Mouse (Mus musculus): ENCODE data around the gene Cab39. TPM values are rescaled to one million over a fixed set of nuclear protein-coding genes. Genes with fewer than 3 reads are reported as not detected.
A peak's percentile ranks its signal among the peaks of the same experiment; 100 is the strongest.

The Cab39 gene
- total RNA-seq (2021), result 100 to 1,000 TPM; 120 to 158 TPM
- long read RNA-seq, transcript Cab39-202 (9 exons, 3,805 nt), result major isoform, 56 of 79 reads
- long read RNA-seq, partial matches to known transcripts, result 4 of 79 reads
- long read RNA-seq, other reads (novel, unspliced or antisense), result 18 of 79 reads

- peak; percentile 85 to 93 for DNase-seq (ENCODE audit: low spot score in 2 of 2)
Measured at GRCm38 (mm10) chr1:85793208-85794105, at the start of gene Cab39. Gene Cab39, plus strand, starts transcription at chr1:85793441.

GRCm38 (mm10) chr1:85744539-85744938 is 48.7 kb upstream of the Cab39 start:
- no peak for DNase-seq (ENCODE audit: low spot score in 2 of 2)

- DNase-seq (ENCODE audit: low spot score in 2 of 2), result no peak
Measured at GRCm38 (mm10) chr1:85746511-85746910, 46.7 kb upstream of the Cab39 start.

DNA sequence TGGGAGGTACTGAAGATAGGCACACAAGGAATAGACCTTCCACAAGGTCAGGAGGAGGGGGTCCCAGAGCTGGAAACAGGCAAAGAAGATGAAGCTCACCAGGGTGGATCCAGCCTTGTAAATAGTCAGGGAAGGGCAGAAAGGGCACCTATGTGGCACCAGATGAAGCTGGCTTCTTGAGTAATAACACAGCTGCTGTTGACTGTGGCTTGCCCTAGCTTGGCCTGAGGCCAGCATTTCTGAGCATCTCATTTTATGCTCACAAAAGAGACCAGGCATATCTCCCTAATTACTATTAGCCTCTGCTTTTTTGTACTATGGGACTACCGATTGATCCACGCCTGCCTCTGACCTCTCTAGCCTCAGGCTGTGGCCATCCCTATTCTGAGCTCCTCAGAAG is 43.4 kb upstream of the Cab39 start:
- DNase-seq (ENCODE audit: low spot score in 2 of 2), result no peak

DNA sequence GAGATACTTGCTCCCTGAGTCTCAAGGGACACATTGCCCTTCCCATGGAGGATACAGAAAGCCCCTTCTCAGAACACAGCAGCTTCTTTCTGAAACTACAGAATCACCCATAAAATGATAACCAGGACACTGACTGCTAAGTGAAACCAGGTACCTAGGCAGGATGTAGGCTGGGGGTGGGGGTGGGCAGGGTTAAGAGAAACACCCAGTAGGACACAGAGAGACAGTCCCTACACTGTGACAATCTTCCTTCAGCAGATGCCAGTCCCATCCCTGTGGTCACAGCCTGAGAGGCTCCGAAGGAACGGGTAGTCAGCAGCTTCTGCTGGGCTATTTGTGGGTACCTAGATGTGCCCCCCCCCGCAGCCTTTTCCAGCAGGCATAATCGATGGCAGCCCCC is 42.6 kb upstream of the Cab39 start:
- no peak for DNase-seq (ENCODE audit: low spot score in 2 of 2)

- DNase-seq (ENCODE audit: low spot score in 2 of 2), result peak in 1 of 2 experiments; percentile 13
Measured at GRCm38 (mm10) chr1:85751494-85751893, 41.7 kb upstream of the Cab39 start.

DNA sequence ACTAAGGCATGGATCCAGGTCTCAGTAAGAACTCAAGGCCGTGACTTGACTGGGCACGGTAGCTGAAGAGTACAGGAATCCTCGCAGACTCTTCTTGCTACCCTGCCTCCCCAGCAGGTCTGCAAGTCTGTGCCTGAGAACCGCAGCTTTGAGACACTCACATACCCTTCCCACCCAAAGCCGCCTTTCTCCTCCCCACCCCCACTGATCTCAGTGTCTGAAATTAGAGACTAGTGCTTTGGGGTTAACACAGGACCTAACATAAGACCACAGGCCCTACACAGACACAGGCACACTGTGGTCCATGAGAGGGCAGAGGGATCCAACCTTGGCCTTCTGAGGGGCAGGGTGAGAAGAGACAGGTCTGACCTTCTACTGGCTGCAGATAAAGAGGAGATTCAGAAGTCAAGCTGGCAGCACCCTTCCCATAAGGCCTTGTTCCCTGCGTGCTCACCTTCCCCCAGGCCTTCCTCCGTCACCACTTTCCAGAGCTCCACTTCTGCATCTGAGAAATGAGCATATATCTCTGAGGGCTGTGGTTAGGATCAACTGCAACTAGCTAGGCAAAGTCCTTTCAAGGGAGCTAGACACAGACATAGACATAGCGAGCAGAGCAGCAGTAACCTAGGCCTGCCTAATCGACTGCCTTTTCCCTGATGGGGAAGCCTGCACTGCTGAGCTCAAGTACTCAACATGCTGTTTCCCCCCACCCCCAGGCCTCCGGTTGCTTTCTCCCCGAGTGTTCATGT is 41.1 kb upstream of the Cab39 start:
- no peak for DNase-seq (ENCODE audit: low spot score in 2 of 2)

- no peak for DNase-seq (ENCODE audit: low spot score in 2 of 2)
Measured at GRCm38 (mm10) chr1:85757531-85758230, 35.6 kb upstream of the Cab39 start.

- DNase-seq (ENCODE audit: low spot score in 2 of 2), result peak in 1 of 2 experiments; percentile 14
Measured at GRCm38 (mm10) chr1:85758231-85758968, 34.8 kb upstream of the Cab39 start.

DNA sequence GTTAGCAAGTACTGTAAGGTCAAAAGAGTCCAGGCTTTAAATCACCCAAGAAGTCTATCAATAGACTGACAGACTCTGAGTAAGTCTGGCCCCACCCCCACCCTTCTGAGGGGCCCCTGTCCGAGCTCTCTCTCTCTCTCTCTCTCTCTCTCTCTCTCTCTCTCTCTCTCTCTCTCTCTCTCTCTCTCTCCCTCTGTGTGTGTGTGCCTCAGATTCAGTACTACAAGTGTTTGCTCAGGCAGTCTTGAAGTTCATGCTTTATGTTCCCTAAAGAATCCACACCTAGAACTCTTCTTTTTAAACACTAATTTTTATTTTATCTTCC is 34.3 kb upstream of the Cab39 start:
- no peak for DNase-seq (ENCODE audit: low spot score in 2 of 2)

- DNase-seq (ENCODE audit: low spot score in 2 of 2), result no peak
Measured at GRCm38 (mm10) chr1:85761665-85762064, 31.6 kb upstream of the Cab39 start.

DNA sequence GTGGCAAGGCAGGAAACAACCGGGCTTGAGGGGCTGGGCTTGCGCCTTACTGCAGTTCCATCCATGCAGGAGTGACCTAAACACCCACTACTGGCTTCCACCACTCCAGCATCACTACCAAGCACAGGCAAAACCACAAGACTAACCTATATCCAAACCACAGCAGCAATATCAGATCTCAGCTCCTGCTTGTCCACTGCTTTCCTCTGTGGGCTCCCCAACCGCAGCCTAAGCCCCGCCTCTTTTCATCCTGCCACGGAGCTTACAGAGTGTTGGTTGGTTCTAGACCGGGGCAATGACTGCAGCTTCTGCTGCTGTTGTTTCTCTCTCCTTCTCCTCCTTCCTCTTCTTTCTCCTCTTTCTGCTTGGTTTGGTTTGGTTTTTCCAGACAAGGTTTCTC is 29.9 kb upstream of the Cab39 start:
- no peak for DNase-seq (ENCODE audit: low spot score in 2 of 2)

DNA sequence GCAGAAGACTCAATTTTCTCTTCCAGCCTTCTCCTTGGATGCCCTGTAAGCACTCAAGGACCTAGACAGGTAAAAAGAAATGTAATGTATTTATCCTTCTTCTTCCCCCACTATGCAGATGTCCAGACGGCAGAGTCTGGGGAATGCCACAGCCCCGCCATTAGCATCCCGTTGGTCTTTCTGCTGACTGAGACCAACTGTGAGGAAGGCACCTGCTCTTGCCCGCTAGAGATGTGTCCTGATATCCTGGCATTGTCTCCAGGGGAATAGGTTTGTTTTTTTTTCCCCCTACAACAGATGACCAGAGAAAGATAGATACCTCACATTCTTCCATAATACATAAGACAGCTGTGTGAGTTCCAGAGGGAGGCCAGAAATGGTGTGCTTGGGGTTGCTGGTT is 28.9 kb upstream of the Cab39 start:
- DNase-seq (ENCODE audit: low spot score in 2 of 2), result no peak

DNA sequence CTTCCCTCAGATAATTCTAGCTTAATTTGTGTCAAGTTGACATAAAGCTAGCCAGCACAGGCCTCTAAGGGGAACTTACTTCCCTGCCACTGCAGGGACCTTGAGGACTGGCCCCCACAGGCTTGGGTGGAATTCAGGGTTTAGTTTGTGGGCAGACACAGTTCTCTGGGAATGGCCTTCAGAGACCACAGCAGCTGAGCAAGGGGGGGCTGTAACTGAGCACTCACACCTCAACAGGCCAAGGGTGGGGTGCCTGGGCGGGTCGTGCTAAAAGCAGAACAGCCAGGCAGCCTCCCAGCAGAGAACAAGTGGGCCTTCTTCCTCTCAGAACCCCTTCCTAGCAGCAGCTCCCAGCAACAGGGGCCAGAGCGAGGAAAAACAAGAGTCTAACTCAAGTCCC is 27.1 kb upstream of the Cab39 start:
- no peak for DNase-seq (ENCODE audit: low spot score in 2 of 2)

DNA sequence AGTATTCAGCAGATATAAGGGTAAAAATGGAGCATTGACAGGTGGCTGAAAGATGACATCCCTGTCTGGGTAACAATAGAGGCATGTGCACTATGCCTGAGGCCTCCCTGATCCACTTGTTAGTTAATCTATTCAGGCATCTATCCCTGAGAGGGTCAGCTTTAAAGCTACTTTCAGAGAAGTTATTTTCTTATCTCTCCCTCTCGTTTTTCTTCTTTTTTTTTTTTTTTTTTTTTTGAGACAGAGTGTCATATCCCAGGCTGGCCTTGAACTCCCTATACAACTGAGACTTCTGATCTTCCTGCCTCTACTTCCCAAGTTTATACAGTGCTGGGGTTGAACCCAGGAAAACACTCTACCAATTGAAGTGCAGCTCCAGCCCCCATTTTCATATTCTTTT is 25.5 kb upstream of the Cab39 start:
- no peak for DNase-seq (ENCODE audit: low spot score in 2 of 2)

GRCm38 (mm10) chr1:85771976-85772375 is 21.3 kb upstream of the Cab39 start:
- no peak for DNase-seq (ENCODE audit: low spot score in 2 of 2)

DNA sequence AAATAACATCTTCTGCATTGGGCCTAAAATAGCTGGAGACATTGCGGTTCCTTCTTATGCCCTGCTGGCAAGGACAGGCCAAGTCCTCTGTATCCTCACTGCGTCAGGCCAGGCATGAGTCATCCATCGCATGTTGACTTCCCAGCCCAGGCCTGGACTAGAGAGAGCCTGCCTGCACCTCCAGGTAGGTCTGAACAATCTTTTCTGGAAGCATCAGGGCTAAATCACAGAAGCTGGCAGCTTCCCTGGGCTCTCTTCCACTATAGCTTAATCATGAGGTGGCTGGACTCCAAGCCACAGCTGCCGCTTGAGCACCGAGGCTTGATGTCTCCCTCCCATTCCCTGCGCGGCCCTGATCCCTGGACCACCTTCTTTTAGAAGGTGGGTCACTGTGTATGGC is 18.1 kb upstream of the Cab39 start:
- DNase-seq (ENCODE audit: low spot score in 2 of 2), result no peak

- DNase-seq (ENCODE audit: low spot score in 2 of 2), result no peak
Measured at GRCm38 (mm10) chr1:85776154-85776553, 17.1 kb upstream of the Cab39 start.

- no peak for DNase-seq (ENCODE audit: low spot score in 2 of 2)
Measured at GRCm38 (mm10) chr1:85778436-85778835, 14.8 kb upstream of the Cab39 start, which contains the start of gene A630001G21Rik. Gene A630001G21Rik, minus strand, starts transcription at chr1:85778643.

GRCm38 (mm10) chr1:85779012-85779411 is 14.2 kb upstream of the Cab39 start:
- DNase-seq (ENCODE audit: low spot score in 2 of 2), result no peak
